Mouse (Mus musculus): ENCODE results near the gene Smad3. TPM values are rescaled to one million over a fixed set of nuclear protein-coding genes. Genes with fewer than 3 reads are reported as not detected.

Gene Smad3
- total and polyA plus RNA-seq, 3 experiments: 12.4 to 18.4 (median 13.0) TPM

- H3K27me3 ChIP-seq (ENCODE audit: control insufficient read depth, insufficient read depth, low read length): no peaks in the 10 kb centered on the region
- TF ChIP-seq CTCF (IDR thresholded peaks at IDR 0.05) (peak; percentile 58), EP300 (IDR thresholded peaks at IDR 0.05; ENCODE audit: insufficient read depth, low read depth, low read length) (no peak)
- no peak overlapping the region for H3K4me3 ChIP-seq
- no peak overlapping the region for H3K27ac ChIP-seq
- H3K9ac ChIP-seq (ENCODE audit: low read depth, low read length): no peak overlapping the region
- no peak for DNase-seq
- intact Hi-C loops (cut with DNase I): no loop called here
- H3K4me1 ChIP-seq (ENCODE audit: control insufficient read depth, insufficient read depth, low read length): no peaks in the 10 kb centered on the region
- WGBS: 80% methylated on average over 8 of the region's 8 CpGs
- H3K36me3 ChIP-seq (ENCODE audit: control insufficient read depth, insufficient read depth, low read length): no peaks in the 10 kb centered on the region
- no peaks in the 10 kb centered on the region for H3K79me2 ChIP-seq (replicated peaks; ENCODE audit: control insufficient read depth, insufficient read depth, low read length)
Observed at GRCm38 (mm10) chr9:63761367-63762094, 3.7 kb upstream of the Smad3 start.

GRCm38 (mm10) chr9:63760783-63761182 lies 3.0 kb upstream of the Smad3 start:
- DNase-seq: no peak
- intact Hi-C loops (cut with DNase I): no loop called here

GRCm38 (mm10) chr9:63759973-63760722 lies 2.4 kb upstream of the Smad3 start:
- no peak for DNase-seq
- Histone ChIP-seq H3K27me3 (ENCODE audit: control insufficient read depth, insufficient read depth, low read length) (no peaks in the 10 kb centered on the region), H3K4me3 (no peak overlapping the region), H3K4me1 (ENCODE audit: control insufficient read depth, insufficient read depth, low read length) (no peaks in the 10 kb centered on the region; the same call in none of the 2 replicates), H3K9ac (ENCODE audit: low read depth, low read length) (no peak overlapping the region), H3K27ac (no peak overlapping the region), H3K79me2 (replicated peaks; ENCODE audit: control insufficient read depth, insufficient read depth, low read length) (no peaks in the 10 kb centered on the region), H3K36me3 (ENCODE audit: control insufficient read depth, insufficient read depth, low read length) (no peaks in the 10 kb centered on the region)
- no peak for TF ChIP-seq POLR2A (IDR thresholded peaks at IDR 0.05; ENCODE audit: insufficient read depth, low read depth, low read length)
- no peak for TF ChIP-seq EP300 (IDR thresholded peaks at IDR 0.05; ENCODE audit: insufficient read depth, low read depth, low read length)
- TF ChIP-seq CTCF (IDR thresholded peaks at IDR 0.05): no peak
- 93% methylated on average over 7 of the region's 7 CpGs for WGBS
- intact Hi-C loops (cut with DNase I): loop anchor here (2.0 to 5.0 kb wide), 5 partner anchors 29 to 158 kb away; partner anchors contain the start of genes Aagab and Iqch

More at GRCm38 (mm10) chr9:63760783-63761182, 3.0 kb upstream of the Smad3 start:
- Histone ChIP-seq H3K4me3 (no peak overlapping the region), H3K4me1 (ENCODE audit: control insufficient read depth, insufficient read depth, low read length) (no peaks in the 10 kb centered on the region; the same call in 1 of the 2 replicates), H3K79me2 (replicated peaks; ENCODE audit: control insufficient read depth, insufficient read depth, low read length) (no peaks in the 10 kb centered on the region), H3K9ac (ENCODE audit: low read depth, low read length) (no peak overlapping the region), H3K36me3 (ENCODE audit: control insufficient read depth, insufficient read depth, low read length) (no peaks in the 10 kb centered on the region), H3K27me3 (ENCODE audit: control insufficient read depth, insufficient read depth, low read length) (no peaks in the 10 kb centered on the region), H3K27ac (no peak overlapping the region)
- TF ChIP-seq CTCF (IDR thresholded peaks at IDR 0.05) (no peak), POLR2A (IDR thresholded peaks at IDR 0.05; ENCODE audit: insufficient read depth, low read depth, low read length) (no peak), EP300 (IDR thresholded peaks at IDR 0.05; ENCODE audit: insufficient read depth, low read depth, low read length) (no peak)
- whole genome bisulfite sequencing: 97% methylated on average over 7 of the region's 7 CpGs

GRCm38 (mm10) chr9:63758641-63759391 lies 1.0 kb upstream of the Smad3 start:
- 53% methylated on average over 23 of the region's 23 CpGs for WGBS
- intact Hi-C loops (cut with DNase I): loop anchor here (2.0 to 5.0 kb wide), 5 partner anchors 30 to 157 kb away; partner anchors contain the start of genes Aagab and Iqch
- H3K4me3 ChIP-seq: peak overlapping the region; percentile 94
- H3K36me3 ChIP-seq (ENCODE audit: control insufficient read depth, insufficient read depth, low read length): no peaks in the 10 kb centered on the region
- no peaks in the 10 kb centered on the region for H3K27me3 ChIP-seq (ENCODE audit: control insufficient read depth, insufficient read depth, low read length)
- peaks cover 2% of the 10 kb centered on the region for H3K4me1 ChIP-seq (ENCODE audit: control insufficient read depth, insufficient read depth, low read length)
- no peaks in the 10 kb centered on the region for H3K79me2 ChIP-seq (replicated peaks; ENCODE audit: control insufficient read depth, insufficient read depth, low read length)
- H3K27ac ChIP-seq: peak overlapping the region; percentile 82
- peak in 1 of 2 experiments; percentile 56 for DNase-seq
- H3K9ac ChIP-seq (ENCODE audit: low read depth, low read length): peak overlapping the region; percentile 89
- TF ChIP-seq POLR2A (IDR thresholded peaks at IDR 0.05; ENCODE audit: insufficient read depth, low read depth, low read length) (no peak), CTCF (IDR thresholded peaks at IDR 0.05) (no peak), EP300 (IDR thresholded peaks at IDR 0.05; ENCODE audit: insufficient read depth, low read depth, low read length) (no peak)

GRCm38 (mm10) chr9:63757462-63757772 lies 377 bp downstream of the Smad3 start:
- Histone ChIP-seq H3K4me3 (peak overlapping the region; percentile 94), H3K27me3 (ENCODE audit: control insufficient read depth, insufficient read depth, low read length) (no peaks in the 10 kb centered on the region), H3K27ac (peak overlapping the region; percentile 82), H3K36me3 (ENCODE audit: control insufficient read depth, insufficient read depth, low read length) (no peaks in the 10 kb centered on the region), H3K4me1 (ENCODE audit: control insufficient read depth, insufficient read depth, low read length) (peaks cover 2% of the 10 kb centered on the region), H3K79me2 (replicated peaks; ENCODE audit: control insufficient read depth, insufficient read depth, low read length) (no peaks in the 10 kb centered on the region), H3K9ac (ENCODE audit: low read depth, low read length) (peak overlapping the region; percentile 89)
- no peak for DNase-seq
- WGBS: 0% methylated on average over 26 of the region's 26 CpGs
- TF ChIP-seq EP300 (IDR thresholded peaks at IDR 0.05; ENCODE audit: insufficient read depth, low read depth, low read length): no peak
- TF ChIP-seq CTCF (IDR thresholded peaks at IDR 0.05): no peak
- no peak for TF ChIP-seq POLR2A (IDR thresholded peaks at IDR 0.05; ENCODE audit: insufficient read depth, low read depth, low read length)
- intact Hi-C loops (cut with DNase I): loop anchor here (5.0 kb wide), 3 partner anchors 85 to 155 kb away; partner anchors contain the start of genes Aagab and Iqch

Data from heart, adult 2 months (tissue).